Mouse (Mus musculus): ENCODE measurements around the gene Fbxo28.

GRCm38 (mm10) chr1:182284795-182285194, 56.6 kb downstream of the Fbxo28 start:
- TF ChIP-seq EP300 (IDR thresholded peaks at IDR 0.05; ENCODE audit: low read depth) (no peak), CTCF (IDR thresholded peaks at IDR 0.05; ENCODE audit: low read depth) (no peak)

Measured in liver, postnatal 0 days (tissue).